Mouse (Mus musculus): Measurements from ENCODE around the gene Fcgr1. TPM values are rescaled to one million over a fixed set of nuclear protein-coding genes. Genes with fewer than 3 reads are reported as not detected.
"Not testable (repeated sequence)": the region's sequence is repeated elsewhere in the genome, so short reads cannot be mapped to it uniquely, and the experiment has no call there.

The Fcgr1 gene
- 1.7 and 2.1 TPM in 2 replicates for polyA plus RNA-seq (2014; fragmentation: Nextera tagmentation; extraction: Ambion mirVana)

DNA sequence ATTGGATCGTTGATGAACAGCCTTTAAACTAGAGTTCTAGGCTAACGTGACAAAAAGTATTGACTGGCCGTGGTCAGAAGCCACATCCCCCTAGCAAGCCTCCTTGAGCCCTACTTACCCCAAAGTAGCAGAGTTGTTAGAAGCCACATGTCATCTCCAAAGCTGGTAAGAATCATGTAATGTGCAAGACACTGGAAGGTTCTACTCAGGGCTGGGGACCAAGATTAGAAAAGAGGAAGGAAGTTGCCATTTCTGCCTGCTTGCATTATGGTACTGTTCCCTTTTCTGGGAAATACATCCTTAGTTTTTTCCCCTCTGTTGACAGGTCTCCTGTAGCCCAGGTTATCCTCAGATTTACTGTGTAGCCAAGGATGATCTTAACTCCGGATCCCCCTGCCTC, at the start of gene Fcgr1:
Gene Fcgr1, minus strand, starts transcription at position 183 of the 400 bp plus-strand sequence.
- Histone ChIP-seq H3K4me3 (ENCODE audit: low read depth, low read length) (no peak within 1 kb of the TSS), H3K36me3 (ENCODE audit: control insufficient read depth, insufficient read depth, low read length) (no peaks in the 10 kb centered on the region), H3K4me2 (no peak within 1 kb of the TSS), H3K9ac (ENCODE audit: low read length) (no peak within 1 kb of the TSS), H3K27me3 (ENCODE audit: control insufficient read depth, insufficient read depth, low read length) (no peaks in the 10 kb centered on the region), H3K9me3 (ENCODE audit: control insufficient read depth, low read length) (no peaks in the 10 kb centered on the region), H3K27ac (ENCODE audit: low read depth, low read length) (no peak within 1 kb of the TSS), H3K4me1 (ENCODE audit: control insufficient read depth, insufficient read depth, low read length) (no peaks in the 10 kb centered on the region)
- ATAC-seq (ENCODE audit: low FRiP score) (no peak), DNase-seq (ENCODE audit: low spot score, missing footprints) (no peak)
- WGBS: 86% methylated on average over 4 of the region's 4 CpGs

DNA sequence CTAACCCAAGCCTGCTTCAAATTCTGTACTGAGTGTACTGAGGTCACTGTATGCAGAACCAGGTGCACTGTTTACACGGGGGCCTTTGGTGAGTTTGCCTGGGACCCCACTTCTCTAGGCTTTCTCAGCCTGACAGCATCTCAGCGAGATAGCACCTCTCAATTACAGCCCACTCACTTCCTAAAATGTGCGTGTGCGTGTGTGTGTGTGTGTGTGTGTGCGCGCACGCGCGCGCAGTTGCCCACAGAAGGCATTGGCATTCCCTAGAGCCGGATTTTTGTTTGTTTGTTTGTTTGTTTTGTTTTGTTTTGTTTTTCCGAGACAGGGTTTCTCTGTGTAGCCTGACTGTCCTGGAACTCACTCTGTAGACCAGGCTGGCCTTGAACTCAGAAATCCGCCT, 48.9 kb upstream of the Fcgr1 start:
- not testable (repeated sequence) for H3K9me3 ChIP-seq (ENCODE audit: control insufficient read depth, low read length); H3K27ac ChIP-seq (ENCODE audit: low read depth, low read length); H3K9ac ChIP-seq (ENCODE audit: low read length); H3K36me3 ChIP-seq (ENCODE audit: control insufficient read depth, insufficient read depth, low read length); H3K4me1 ChIP-seq (ENCODE audit: control insufficient read depth, insufficient read depth, low read length); ATAC-seq (ENCODE audit: low FRiP score); H3K4me3 ChIP-seq (ENCODE audit: low read depth, low read length); H3K4me2 ChIP-seq
- H3K27me3 ChIP-seq (ENCODE audit: control insufficient read depth, insufficient read depth, low read length): peaks cover 46% of the 10 kb centered on the region
- 56% methylated on average over 13 of the region's 13 CpGs for WGBS
- DNase-seq (ENCODE audit: low spot score, missing footprints): peak; percentile 84

DNA sequence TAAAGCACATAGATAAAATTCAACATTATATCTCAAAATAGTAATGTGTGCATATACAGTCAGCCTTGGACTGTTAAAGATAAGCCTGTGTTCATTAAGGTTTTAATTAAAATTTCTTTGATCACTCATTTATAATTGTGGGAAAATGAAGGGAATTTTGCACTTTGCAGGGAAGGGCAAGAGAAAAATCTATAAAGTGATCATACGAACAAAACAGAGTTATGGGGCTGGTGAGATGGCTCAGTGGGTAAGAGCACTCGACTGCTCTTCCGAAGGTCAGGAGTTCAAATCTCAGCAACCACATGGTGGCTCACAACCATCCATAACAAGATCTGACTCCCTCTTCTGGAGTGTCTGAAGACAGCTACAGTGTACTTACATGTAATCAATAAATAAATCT, 48.3 kb upstream of the Fcgr1 start:
- peaks cover 52% of the 10 kb centered on the region for H3K27me3 ChIP-seq (ENCODE audit: control insufficient read depth, insufficient read depth, low read length)

DNA sequence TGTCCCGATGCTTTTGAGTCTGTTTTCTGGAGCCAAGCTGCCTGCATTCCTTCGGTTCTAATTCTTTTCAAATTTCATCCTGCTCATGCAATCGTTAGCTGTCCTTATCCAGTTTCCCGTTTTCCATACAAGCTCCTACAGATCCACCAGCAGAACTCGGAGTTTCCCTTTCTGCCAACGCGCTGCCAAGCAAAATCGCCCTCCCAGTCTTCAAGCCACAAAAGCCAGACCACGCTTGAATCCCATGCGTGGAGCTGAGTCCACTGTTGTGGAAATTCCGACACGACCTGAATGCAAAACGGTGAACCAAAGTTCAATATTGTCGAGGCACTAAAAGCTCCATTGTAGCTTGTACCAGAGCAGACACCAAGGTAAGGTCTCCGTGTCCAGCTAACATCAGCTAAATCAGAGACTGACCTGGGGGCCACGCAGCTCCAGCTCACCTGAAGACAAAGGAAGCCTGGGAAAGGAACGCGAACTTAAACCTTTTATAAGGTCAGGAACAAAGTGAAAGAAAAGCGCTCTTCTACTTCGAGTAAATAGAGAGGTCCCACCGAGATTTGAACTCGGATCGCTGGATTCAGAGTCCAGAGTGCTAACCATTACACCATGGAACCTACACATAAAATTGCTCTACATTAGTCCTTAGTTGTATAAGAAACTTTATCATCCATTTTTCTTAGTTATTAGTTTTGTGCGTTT, 47.0 kb upstream of the Fcgr1 start:
- Histone ChIP-seq H3K4me1 (ENCODE audit: control insufficient read depth, insufficient read depth, low read length) (no peaks in the 10 kb centered on the region), H3K36me3 (ENCODE audit: control insufficient read depth, insufficient read depth, low read length) (no peaks in the 10 kb centered on the region), H3K27me3 (ENCODE audit: control insufficient read depth, insufficient read depth, low read length) (peaks cover 65% of the 10 kb centered on the region), H3K27ac (ENCODE audit: low read depth, low read length) (no peak overlapping the region), H3K4me3 (ENCODE audit: low read depth, low read length) (no peak overlapping the region), H3K4me2 (peak overlapping the region; percentile 13; the same call in 1 of the 2 replicates), H3K9ac (ENCODE audit: low read length) (no peak overlapping the region), H3K9me3 (ENCODE audit: control insufficient read depth, low read length) (no peaks in the 10 kb centered on the region)
- ATAC-seq (ENCODE audit: low FRiP score): no peak
- WGBS: 3% methylated on average over 24 of the region's 24 CpGs
- DNase-seq (ENCODE audit: low spot score, missing footprints): peak; percentile 95

More for the DNA sequence above, 48.3 kb upstream of the Fcgr1 start:
- H3K9ac ChIP-seq (ENCODE audit: low read length); H3K36me3 ChIP-seq (ENCODE audit: control insufficient read depth, insufficient read depth, low read length); H3K9me3 ChIP-seq (ENCODE audit: control insufficient read depth, low read length); H3K4me2 ChIP-seq; ATAC-seq (ENCODE audit: low FRiP score); DNase-seq (ENCODE audit: low spot score, missing footprints); H3K4me3 ChIP-seq (ENCODE audit: low read depth, low read length); H3K4me1 ChIP-seq (ENCODE audit: control insufficient read depth, insufficient read depth, low read length); H3K27ac ChIP-seq (ENCODE audit: low read depth, low read length): not testable (repeated sequence)
- WGBS: 53% methylated on average over 3 of the region's 3 CpGs

DNA sequence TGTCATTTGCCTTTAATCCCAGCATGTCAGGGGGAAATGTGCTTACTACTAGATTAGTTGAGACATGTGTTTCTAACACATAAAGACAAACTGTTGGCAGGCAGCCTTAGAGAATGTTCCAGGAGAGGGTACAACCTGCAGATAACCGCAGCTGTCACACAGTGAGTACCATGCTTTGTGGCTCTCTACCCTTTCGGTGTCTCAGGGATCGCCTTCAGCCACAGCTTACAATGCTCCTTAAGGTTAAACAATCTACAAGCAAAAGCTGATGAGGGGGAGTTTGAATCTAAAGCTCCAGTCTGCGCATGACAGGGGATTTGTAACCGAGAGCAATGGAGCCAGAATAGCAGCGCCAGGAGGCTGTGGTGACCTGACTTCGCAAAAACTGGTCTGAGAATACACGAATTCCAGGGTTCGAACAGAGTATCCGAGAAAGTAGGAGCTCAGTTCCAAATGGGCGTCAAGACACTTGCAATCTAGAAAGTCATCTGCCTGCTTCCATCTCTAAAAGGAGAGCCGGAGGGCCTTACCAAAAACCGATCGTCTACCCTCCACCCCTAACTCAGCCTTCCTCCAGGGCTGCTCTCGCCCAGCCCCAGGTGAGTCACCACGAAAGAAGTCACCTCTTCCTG, 45.2 kb upstream of the Fcgr1 start:
- Histone ChIP-seq H3K4me1 (ENCODE audit: control insufficient read depth, insufficient read depth, low read length) (no peaks in the 10 kb centered on the region), H3K4me2 (no peak overlapping the region), H3K36me3 (ENCODE audit: control insufficient read depth, insufficient read depth, low read length) (no peaks in the 10 kb centered on the region), H3K27me3 (ENCODE audit: control insufficient read depth, insufficient read depth, low read length) (peaks cover 67% of the 10 kb centered on the region), H3K9me3 (ENCODE audit: control insufficient read depth, low read length) (no peaks in the 10 kb centered on the region), H3K27ac (ENCODE audit: low read depth, low read length) (no peak overlapping the region), H3K4me3 (ENCODE audit: low read depth, low read length) (no peak overlapping the region), H3K9ac (ENCODE audit: low read length) (no peak overlapping the region)
- whole genome bisulfite sequencing: 38% methylated on average over 16 of the region's 16 CpGs
- ATAC-seq (ENCODE audit: low FRiP score) (no peak), DNase-seq (ENCODE audit: low spot score, missing footprints) (peak; percentile 87)

DNA sequence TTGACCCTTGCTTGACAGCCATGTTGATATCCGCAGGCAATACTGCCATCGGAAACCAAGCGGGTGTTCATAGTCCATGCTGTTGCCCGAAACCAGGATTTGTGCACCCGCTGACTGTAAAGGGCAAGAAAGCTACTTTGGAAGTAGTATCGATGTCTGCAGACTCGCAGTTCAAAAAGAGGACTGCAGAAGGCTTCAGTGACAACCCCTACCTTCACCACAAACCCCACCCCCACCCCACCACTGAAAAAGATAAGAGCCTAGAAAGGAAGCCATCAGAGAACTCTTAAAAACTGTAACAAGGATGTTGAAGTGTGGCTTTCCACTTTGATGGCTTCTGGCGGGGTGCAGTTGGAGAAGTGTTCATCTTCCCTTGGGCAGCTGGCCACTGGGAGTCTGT, 44.3 kb upstream of the Fcgr1 start:
- Histone ChIP-seq H3K27me3 (ENCODE audit: control insufficient read depth, insufficient read depth, low read length) (peaks cover 70% of the 10 kb centered on the region), H3K4me3 (ENCODE audit: low read depth, low read length) (no peak overlapping the region), H3K9ac (ENCODE audit: low read length) (no peak overlapping the region), H3K4me1 (ENCODE audit: control insufficient read depth, insufficient read depth, low read length) (peaks cover 3% of the 10 kb centered on the region), H3K27ac (ENCODE audit: low read depth, low read length) (no peak overlapping the region), H3K9me3 (ENCODE audit: control insufficient read depth, low read length) (no peaks in the 10 kb centered on the region), H3K36me3 (ENCODE audit: control insufficient read depth, insufficient read depth, low read length) (no peaks in the 10 kb centered on the region), H3K4me2 (no peak overlapping the region)
- WGBS: 90% methylated on average over 8 of the region's 8 CpGs
- DNase-seq (ENCODE audit: low spot score, missing footprints): peak; percentile 81
- no peak for ATAC-seq (ENCODE audit: low FRiP score)

DNA sequence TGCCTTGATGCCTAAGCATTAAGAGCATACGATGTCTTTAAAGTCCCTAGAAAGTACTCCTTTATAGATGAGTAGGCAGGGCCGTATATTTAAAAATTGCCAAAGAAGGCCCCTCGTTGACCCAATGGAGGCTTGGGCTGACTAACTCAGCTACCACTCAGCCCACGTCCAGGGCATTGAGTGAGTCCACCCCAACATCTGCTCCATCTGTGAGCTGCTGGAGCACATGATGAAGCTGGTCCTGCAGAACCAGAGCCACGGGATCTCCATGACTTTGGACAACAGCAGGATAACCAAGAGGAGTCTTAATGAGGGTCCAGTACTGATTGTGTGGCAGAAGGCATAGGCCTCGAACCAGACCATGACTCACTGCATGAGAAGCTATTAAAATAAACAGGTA, 43.5 kb upstream of the Fcgr1 start:
- no peak overlapping the region for H3K4me2 ChIP-seq
- peaks cover 73% of the 10 kb centered on the region for H3K27me3 ChIP-seq (ENCODE audit: control insufficient read depth, insufficient read depth, low read length)
- H3K36me3 ChIP-seq (ENCODE audit: control insufficient read depth, insufficient read depth, low read length): no peaks in the 10 kb centered on the region
- no peak for ATAC-seq (ENCODE audit: low FRiP score)
- 87% methylated on average over 6 of the region's 6 CpGs for WGBS
- no peak overlapping the region for H3K9ac ChIP-seq (ENCODE audit: low read length)
- peaks cover 6% of the 10 kb centered on the region for H3K4me1 ChIP-seq (ENCODE audit: control insufficient read depth, insufficient read depth, low read length)
- H3K4me3 ChIP-seq (ENCODE audit: low read depth, low read length): no peak overlapping the region
- H3K27ac ChIP-seq (ENCODE audit: low read depth, low read length): no peak overlapping the region
- DNase-seq (ENCODE audit: low spot score, missing footprints): peak; percentile 77
- no peaks in the 10 kb centered on the region for H3K9me3 ChIP-seq (ENCODE audit: control insufficient read depth, low read length)

DNA sequence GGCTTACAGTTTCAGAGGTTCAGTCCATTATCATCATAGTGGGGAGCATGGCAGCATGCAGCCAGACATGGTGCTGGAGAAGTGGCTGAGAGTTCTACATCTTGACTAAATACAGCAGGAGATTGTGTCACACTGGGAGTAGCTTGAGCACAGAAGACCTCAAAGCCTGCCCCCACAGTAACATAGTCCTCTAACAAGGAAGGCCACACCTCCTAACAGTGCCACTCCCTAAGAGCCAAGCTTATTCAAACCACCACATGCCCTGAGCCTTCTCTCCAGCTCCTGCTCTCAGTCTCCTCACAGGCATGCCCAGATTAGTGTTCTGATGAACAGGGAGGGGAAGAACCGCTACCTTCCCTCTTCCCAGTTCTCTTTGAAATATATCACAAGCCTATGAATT, 42.9 kb upstream of the Fcgr1 start:
- Histone ChIP-seq H3K27me3 (ENCODE audit: control insufficient read depth, insufficient read depth, low read length) (peaks cover 78% of the 10 kb centered on the region), H3K4me3 (ENCODE audit: low read depth, low read length) (no peak overlapping the region), H3K27ac (ENCODE audit: low read depth, low read length) (no peak overlapping the region), H3K4me1 (ENCODE audit: control insufficient read depth, insufficient read depth, low read length) (peaks cover 6% of the 10 kb centered on the region), H3K4me2 (no peak overlapping the region), H3K9me3 (ENCODE audit: control insufficient read depth, low read length) (no peaks in the 10 kb centered on the region), H3K36me3 (ENCODE audit: control insufficient read depth, insufficient read depth, low read length) (no peaks in the 10 kb centered on the region), H3K9ac (ENCODE audit: low read length) (no peak overlapping the region)
- 72% methylated on average over 1 of the region's 1 CpGs for WGBS
- ATAC-seq (ENCODE audit: low FRiP score): no peak
- peak; percentile 81 for DNase-seq (ENCODE audit: low spot score, missing footprints)

DNA sequence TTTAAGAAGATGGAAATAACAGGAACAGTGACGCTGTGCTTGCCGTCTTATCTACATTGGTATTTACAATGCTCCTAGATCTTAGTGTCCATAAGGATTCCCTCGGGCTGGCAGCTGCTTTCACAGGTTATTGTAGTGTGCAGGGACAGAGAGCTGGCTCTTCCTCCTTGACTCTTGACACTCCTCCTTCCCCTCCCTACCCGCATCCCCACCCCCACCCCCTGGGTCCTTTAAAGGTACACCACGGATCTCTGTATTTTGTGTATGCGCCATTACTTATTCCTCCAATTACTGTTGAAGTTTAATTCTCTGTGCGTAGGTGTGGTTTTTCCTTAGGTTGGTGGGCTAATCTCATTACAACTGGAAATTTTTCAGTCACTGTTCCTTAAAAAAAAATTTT, 41.8 kb upstream of the Fcgr1 start:
- no peaks in the 10 kb centered on the region for H3K36me3 ChIP-seq (ENCODE audit: control insufficient read depth, insufficient read depth, low read length)
- peaks cover 79% of the 10 kb centered on the region for H3K27me3 ChIP-seq (ENCODE audit: control insufficient read depth, insufficient read depth, low read length)
- no peak for ATAC-seq (ENCODE audit: low FRiP score)
- no peak overlapping the region for H3K27ac ChIP-seq (ENCODE audit: low read depth, low read length)
- 26% methylated on average over 7 of the region's 7 CpGs for WGBS
- no peak overlapping the region for H3K9ac ChIP-seq (ENCODE audit: low read length)
- no peaks in the 10 kb centered on the region for H3K9me3 ChIP-seq (ENCODE audit: control insufficient read depth, low read length)
- H3K4me1 ChIP-seq (ENCODE audit: control insufficient read depth, insufficient read depth, low read length): peaks cover 6% of the 10 kb centered on the region
- no peak overlapping the region for H3K4me3 ChIP-seq (ENCODE audit: low read depth, low read length)
- peak; percentile 83 for DNase-seq (ENCODE audit: low spot score, missing footprints)
- no peak overlapping the region for H3K4me2 ChIP-seq
